Mouse (Mus musculus) spleen, postnatal 4 days (tissue): ENCODE data around the gene Limk2.

Source experiments
- DNase-seq, 2 experiments: peaks; one replicate each; pipeline ENCODE4 v3.0.0; 2022; ENCODE audit warnings: low spot score in 2 of 2

Limk2 gene

GRCm38 (mm10) chr11:3412111-3412510, 3.1 kb upstream of the Limk2 start:
- DNase-seq: no peak

DNA sequence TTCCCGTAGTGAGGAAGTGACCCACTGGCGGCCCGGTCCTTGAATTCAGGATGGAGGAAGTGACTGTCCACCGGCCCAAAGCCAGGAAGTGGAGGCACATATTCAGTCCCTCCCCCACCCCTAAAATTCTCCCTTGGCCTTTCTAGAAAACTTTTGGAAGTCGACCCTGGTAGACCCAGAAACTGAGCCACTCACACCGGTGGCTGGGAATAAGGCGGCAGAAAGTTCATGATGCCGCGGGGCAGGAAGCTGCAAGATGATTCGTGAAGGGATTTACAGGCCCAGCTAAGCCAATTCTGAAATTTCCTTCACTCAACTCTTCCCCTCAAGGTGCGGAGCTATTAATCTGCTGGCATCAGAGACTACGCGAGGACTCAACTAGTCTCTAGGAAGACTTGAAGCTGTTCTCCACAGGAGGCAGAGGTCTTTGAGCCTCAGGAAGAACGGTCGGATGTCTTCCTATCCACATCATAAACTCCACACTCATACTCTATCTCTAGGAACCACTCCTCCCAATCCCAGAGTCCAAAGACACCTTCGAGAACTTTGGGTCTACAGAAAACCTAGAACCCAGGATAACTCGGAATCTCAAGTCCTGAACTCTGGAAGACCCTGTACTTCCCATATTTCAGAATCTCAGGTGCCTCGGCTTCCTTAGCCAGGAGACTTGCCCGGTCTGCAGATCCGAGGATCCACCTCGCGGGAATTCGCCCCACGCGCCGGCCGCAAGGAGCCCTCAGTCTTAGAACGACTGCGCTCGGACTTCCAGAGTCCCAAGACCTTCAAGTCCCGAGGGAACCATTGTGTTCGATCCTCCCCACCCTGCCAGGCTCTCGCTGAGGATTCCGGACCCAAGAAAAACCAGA, 625 bp downstream of the Limk2 start:
- no peak for DNase-seq

DNA sequence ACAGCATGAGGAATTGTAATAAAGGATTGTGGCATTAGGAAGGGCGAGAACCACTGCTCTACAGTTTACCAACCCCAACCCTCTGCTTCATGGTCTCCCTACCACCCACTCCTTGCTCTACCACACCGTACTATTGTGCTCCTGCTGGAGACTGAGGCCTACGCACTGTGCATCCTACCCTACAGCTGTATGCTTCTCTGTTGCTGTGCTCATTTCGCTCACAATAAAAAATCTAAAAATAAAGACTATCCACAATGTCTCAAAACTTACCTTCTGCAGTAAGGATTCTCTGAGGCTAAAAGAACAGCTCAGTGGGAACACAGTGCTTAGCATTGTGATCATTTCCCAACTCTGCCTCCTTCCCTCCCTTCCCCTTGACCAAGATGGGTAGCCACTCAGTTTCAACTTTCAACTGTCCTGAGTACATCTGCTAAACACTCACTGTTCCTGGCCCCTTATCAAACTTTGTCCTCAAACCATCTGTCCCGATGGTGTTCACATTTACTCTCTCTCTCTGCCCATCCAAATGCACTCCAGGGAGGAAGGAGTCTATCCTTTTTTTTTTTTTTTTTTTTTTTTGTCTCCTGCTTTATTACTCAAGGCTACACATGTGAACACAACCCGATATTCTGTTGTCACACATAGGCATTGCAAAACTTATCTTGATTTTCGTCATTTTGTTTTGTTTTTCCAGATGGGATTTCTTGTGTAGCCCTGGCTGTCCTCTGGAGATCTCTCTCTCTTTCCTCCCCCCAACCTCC, 4.5 kb downstream of the Limk2 start:
- no peak for DNase-seq

DNA sequence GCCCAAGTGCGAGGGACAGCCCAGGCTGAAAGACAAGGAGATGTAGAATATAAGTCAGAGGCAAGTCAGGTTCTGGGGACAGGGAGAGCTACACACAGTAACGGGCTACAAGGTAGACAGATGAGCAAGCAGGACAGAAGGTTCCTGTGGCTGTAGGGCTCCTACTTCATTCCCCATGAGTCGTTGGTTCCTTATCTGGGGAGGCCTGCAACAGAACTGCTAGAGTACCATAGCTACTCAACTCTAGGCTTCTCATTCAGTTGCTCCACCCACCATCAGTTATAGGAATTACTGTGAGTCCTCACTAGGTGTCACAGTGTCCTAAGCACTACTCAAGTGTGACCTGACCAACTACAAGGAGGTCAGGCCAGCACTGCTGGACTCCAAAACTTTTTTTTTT, 6.0 kb downstream of the Limk2 start:
- DNase-seq: peak in 1 of 2 experiments; percentile 28

DNA sequence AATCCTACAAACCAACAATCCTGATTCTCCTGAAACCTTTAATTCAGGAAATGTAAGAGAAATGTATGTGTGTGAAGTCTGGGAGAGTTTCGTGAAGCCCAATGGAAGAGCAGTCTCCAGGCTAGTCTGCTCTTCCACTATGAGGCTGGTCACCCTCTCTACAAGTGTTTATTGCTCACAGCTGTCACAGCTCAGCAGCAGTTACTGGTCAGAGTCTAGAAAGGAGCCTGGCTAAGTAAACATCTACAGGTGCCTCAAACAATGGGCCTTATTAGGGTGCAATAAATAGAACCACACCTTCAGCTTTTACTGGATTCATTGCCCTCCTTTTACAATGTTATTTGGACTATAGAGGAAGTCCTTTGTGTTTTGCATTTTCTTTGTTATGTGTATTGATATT, 10.7 kb downstream of the Limk2 start:
- no peak for DNase-seq

DNA sequence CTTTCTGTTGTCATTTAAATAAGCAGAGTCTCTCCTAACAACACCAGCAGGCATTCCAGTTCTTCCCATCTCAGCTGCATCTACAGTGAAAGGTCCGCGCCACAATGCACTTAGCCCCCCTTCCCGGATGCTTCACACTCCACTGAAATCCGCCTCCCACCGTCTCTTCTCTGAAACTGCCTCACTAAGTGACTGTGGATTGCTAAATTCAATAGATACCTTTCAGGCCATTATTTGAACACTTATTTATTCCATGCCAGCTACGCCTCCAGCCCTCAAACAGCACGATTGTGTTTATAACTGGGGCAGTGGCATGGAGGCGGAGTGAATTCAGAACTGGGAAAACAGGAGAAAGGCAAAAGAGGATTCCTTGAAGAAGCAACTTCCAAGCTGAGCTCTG, 12.4 kb downstream of the Limk2 start:
- DNase-seq: no peak

- no peak for DNase-seq
Measured at GRCm38 (mm10) chr11:3396091-3396490, 12.9 kb downstream of the Limk2 start.

DNA sequence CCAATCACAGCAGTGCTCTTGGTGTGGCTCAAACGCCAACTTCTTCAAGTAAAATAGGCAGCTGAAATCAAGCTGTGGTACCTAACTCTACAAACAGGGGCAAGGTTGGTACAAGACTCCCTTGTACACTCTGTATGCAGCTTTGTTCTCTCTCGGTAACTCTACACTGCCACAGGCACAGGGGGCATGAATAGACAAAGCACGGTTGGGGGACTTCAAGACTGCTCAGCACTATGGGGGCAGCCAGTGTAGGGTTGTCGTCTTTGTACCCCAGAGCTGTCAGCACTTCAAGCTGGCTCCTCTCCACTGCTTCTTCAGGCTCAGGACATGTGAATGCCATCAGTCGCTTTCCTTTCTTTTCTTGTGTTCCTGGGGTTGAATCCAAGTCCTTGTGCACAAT, 14.5 kb downstream of the Limk2 start:
- DNase-seq: no peak

- no peak for DNase-seq
Measured at GRCm38 (mm10) chr11:3392526-3392925, 16.5 kb downstream of the Limk2 start.

DNA sequence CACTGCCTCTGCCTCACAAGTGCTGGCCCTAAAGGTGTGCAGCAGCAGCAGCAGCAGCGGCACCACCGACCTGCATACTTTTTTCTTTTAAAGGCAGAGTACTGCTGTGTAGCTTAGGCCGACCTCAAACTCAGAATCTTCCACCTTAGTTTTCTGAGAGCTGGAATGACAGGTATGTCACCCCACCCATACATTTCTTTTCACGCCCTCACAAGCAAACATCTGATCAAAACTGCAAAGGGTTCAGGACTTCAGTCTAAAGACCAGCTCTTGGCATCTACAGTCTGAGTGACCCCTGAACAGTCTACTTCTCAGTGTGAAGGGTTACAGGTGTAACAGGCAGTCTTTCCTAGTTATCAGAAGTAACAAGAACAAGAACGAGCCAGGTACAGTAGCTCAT, 18.2 kb downstream of the Limk2 start:
- no peak for DNase-seq

DNA sequence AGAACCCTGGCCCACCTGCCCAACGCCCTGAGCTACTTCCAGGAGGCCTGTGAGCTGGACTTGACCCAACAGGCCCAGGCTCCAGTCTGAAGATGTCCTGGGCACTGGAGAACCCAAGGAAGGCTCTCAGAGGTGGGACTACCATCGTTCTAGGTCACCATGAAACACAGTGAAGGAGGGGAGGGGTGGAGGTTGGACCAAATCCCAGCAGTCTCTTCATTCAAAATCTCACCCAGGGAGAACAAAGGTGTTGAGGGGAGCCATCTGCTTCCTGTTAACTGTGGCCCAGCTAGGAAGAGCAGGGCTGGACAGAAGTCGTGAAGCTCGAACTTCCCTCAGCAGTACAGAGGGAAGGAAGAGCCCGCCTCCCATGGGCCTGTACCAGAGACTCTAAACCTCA, 19.0 kb downstream of the Limk2 start:
- DNase-seq: no peak

DNA sequence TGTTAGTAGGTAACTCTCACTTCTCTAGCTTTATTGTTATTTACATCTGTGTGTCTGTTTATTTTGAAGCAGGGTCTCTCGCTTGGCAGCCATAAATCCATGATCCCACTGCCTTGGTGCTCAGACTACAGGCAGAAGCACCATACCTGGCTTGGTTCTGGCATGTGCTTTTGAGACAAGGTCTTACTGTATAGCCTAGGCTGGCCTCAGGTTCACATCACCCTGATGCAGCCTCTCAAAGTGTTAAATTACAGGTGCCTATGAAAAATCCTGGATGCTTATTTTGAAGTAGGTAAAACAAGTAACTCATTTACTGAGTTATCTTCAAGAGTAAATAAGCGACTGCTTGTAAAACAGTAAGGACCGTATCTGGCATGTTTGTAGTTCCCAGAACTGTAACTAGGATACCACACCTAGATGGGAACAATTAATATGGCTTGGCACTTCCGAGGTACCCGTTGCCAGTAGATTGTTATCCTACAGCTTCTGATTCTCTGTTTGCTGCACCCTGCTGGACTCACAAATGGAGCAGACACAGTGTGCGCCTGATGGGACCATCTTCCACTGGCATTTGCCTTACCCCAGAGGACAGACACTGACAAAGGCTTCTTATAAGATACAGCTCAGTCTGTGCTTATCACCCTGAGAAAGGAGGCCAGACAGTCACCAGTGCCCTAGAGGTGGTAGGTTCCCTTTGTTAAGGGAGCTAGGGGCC, 21.4 kb downstream of the Limk2 start:
- no peak for DNase-seq

DNA sequence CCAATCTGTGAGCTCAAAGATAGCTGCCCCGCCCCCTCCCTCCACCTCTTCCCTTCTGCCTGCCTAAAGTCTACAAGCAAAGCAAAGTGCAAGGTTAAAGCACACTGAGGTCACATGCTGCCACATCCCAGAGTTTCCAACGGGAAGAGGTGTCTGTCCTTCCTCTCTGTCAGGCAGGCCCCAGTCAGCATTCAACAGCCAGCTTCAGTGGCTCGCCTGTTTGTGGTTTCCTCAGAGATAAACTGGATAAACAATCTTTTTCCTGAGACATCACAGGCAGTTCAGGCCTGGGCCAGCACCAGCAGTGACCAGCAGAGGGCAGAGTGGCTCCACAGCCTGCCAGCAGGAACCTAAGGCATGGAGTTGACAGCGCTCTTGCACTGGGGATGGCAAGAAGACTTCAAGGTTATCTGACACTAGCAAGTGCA, 22.0 kb downstream of the Limk2 start:
- DNase-seq: peak; percentile 81 to 92

DNA sequence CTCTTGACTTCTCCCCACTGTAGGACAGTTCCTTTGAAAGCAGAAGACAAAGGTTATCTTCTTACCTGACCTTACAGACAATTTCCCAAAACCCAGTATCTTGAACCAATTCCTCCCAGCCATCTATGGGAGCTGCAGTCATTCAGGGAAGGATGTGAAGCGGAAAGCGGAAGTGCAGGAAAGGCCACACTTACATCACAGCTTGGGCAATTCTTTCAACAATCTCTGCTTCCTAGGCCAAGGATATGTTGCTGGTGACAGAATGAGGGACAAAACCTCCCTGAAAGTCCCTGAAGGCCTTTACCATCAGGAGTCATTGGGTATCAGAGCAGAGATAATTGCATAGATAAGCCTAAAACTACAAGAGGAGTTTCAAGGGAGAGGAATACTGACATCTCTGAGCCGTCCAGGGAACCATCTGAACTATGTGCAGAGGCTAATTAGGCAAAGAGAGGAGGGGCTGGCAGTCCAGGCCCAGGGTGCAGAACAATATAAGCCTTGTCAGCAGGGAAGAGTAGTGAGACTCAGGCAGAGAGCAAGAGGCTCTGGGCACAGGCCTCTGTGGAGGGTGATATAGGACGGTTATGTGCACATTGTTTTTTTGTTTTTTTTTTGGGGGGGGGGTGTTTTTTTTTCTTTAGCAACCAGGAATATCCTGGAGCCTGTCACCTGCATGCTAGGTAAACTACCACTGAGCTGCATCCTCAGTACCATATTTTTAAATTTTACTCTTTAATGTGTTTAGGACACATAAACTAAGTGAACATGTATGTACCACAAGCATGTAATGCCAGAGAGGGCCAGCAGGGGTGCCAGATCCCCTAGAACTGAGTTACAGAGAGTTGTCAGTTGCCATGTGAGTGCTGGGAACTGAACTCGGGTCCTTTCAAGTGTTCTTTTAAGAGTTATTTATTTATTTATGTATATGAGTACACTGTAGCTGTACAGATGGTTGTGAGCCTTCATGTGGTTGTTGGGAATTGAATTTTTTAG, 26.1 kb downstream of the Limk2 start:
- no peak for DNase-seq

GRCm38 (mm10) chr11:3381148-3381814, 27.7 kb downstream of the Limk2 start:
- DNase-seq: no peak

- no peak for DNase-seq
Measured at GRCm38 (mm10) chr11:3379427-3379826, 29.6 kb downstream of the Limk2 start.

GRCm38 (mm10) chr11:3374741-3375140, 34.2 kb downstream of the Limk2 start:
- DNase-seq: no peak

DNA sequence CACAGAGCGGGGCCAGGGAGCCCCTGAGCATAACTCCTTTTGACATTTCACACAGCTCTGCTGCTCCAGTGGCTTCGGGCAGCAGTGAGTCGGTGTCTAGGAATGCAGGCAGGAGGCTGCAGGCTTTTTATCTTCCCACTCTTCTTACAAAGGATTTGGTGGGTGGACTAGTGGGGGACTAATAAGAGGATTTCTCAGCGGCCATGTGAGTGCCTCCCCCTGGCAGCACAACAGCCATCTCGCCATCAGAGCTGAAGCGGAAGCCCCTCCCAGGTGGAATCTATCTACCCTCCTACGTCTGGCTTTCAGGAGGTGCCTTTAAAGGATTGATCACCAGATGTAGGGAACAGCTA, 34.7 kb downstream of the Limk2 start:
- DNase-seq: no peak

DNA sequence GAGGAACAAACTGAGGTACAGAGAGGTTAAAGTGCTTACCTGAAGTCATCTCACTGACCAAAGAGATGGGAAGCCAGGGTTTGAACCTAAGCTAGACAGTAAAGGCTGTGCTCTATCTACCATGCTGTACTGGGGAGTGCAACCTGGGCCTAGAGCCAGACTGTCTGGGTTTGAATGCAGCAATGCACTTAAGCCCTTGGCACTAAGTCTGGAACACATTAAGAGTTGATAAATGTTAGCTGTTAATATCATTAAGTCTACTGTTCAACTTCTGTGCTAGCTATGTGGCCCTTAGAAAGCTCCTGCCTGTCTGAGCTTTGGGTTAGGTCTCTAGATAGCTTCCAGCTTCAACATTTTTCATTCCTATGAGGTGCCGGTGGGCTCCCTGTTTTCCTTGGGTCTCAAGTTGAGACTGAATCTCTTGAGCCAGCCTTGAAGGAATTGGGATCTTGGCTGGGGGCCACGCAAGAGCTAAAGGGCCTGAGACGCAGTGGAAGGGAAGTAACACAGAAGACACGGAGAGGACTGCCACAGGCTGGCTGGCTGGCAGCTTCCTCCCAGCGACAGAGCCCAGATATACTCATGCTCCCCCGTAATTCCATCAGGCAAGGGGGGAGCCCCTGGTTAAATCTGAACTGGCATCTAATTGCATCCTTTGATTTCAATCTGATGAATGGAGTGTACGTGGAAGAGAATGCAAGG, 35.2 kb downstream of the Limk2 start:
- DNase-seq: no peak
